Mouse (Mus musculus) T-cell, adult 2 months (primary cell): Measurements from ENCODE around the gene Katna1.
"Not testable (repeated sequence)": the region's sequence is repeated elsewhere in the genome, so short reads cannot be mapped to it uniquely, and the experiment has no call there.

Experiments
- DNase-seq: peaks from one replicate; pipeline ENCODE4 v3.0.0; 2022; ENCODE audit warnings: low spot score

The Katna1 gene

GRCm38 (mm10) chr10:7725751-7726500 is at the start of gene Katna1:
Gene Katna1 (plus strand): TSS chr10:7726000.
- DNase-seq = peak; percentile 96

GRCm38 (mm10) chr10:7680731-7681301 is 45.0 kb upstream of the Katna1 start, which contains the start of the genes Pcmt1 and Lats1:
Gene Pcmt1 (minus strand): TSS chr10:7681136.
Gene Lats1 (plus strand): TSS chr10:7681214.
- DNase-seq = peak; percentile 84

- DNase-seq = peak; percentile 59
Measured at GRCm38 (mm10) chr10:7681343-7682025, 44.3 kb upstream of the Katna1 start.

DNA sequence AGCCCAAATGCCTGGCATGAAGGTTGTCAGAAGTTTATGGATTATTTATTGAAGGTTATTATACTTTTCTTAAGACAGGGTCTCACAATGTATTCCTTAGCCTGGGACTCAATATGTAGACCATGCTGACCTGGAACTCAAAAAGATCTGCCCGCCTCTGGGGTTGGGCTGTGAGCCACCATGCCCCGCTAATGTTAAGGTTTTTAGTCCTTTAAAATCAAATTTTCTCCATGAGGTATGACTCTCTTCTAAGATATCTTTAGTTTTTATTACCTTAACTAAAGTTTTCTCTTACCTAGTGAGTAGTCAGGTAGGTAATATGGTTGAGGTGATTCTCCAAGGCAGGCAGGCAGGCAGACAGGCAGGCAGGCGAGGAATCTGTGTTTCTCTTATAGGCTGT is 43.6 kb upstream of the Katna1 start:
- no peak for DNase-seq

GRCm38 (mm10) chr10:7686902-7687301 is 38.9 kb upstream of the Katna1 start:
- no peak for DNase-seq

- peak; percentile 50 for DNase-seq
Measured at GRCm38 (mm10) chr10:7695286-7695685, 30.5 kb upstream of the Katna1 start.

GRCm38 (mm10) chr10:7700120-7700519 is 25.7 kb upstream of the Katna1 start:
- DNase-seq = no peak

DNA sequence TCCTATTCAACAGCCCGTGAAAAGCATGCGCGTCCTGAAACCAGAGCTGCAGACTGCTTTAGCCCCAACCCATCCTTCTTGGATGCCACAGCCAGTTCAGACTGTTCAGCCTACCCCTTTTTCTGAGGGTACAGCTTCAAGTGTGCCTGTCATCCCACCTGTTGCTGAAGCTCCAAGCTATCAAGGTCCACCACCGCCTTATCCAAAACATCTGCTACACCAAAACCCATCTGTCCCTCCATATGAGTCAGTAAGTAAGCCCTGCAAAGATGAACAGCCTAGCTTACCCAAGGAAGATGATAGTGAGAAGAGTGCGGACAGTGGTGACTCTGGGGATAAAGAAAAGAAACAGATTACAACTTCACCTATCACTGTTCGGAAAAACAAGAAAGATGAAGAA is 23.2 kb upstream of the Katna1 start:
- DNase-seq = no peak

- DNase-seq = no peak
Measured at GRCm38 (mm10) chr10:7710121-7710520, 15.7 kb upstream of the Katna1 start.

- no peak for DNase-seq
Measured at GRCm38 (mm10) chr10:7712506-7712905, 13.3 kb upstream of the Katna1 start.

GRCm38 (mm10) chr10:7715056-7715455 is 10.7 kb upstream of the Katna1 start:
- no peak for DNase-seq

GRCm38 (mm10) chr10:7726501-7726812 is 657 bp downstream of the Katna1 start:
- no peak for DNase-seq

GRCm38 (mm10) chr10:7727011-7727410 is 1.2 kb downstream of the Katna1 start:
- no peak for DNase-seq

DNA sequence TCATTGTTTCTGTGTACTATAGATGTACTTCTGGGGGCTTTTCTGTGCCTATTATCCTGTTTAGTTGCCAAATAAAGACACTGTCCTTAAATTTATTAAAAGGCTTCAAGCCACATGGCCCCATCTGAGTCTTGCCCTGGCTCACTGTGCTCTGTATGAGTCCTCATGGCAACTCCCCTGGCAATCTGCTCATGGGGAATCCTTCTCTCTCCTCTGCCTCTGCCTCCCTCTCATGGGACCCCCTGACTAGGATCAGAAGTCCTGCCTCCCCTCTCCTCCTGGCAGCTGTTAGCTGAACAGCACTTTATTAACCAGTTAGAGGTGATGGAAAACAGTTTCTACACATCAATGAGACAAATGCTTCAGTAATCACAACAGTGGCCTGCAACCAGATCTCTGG is 5.8 kb downstream of the Katna1 start:
- DNase-seq = no peak

DNA sequence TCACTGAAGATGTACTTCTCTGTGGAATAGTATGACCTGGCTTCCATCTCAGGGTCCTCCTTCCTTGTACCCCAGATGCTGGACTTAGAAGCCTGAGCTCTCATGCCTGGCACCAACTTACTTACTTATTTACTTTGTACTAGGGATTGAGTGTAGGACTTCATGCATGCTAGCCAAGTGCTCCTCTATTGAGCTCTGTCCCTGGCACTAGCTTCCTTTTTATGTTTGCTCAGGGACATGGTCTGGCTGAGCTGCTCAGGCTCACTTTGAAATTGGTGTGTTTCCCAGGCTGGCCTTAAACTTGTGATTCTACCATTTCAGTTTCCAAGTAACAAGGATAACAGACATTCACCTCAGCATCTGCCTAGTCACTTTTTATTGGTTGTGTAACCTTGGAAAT is 11.3 kb downstream of the Katna1 start:
- DNase-seq = no peak

- DNase-seq = no peak
Measured at GRCm38 (mm10) chr10:7737914-7738313, 12.1 kb downstream of the Katna1 start.

DNA sequence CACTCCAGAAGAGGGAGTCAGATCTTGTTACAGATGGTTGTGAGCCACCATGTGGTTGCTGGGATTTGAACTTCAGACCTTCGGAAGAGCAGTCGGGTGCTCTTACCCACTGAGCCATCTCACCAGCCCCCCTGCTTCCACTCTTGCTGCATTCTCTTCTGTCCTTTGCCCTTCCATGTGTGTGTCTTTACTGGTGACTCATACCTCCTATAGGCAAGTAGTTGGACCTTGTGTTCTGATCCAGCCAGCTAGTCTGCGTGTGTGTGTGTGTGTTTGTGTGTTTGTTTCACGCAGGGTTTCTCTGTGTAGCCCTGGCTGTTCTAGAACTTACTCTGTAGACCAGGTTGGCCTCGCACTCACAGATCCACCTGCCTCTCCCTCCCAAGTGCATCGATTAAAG is 19.7 kb downstream of the Katna1 start:
- DNase-seq = not testable (repeated sequence)

DNA sequence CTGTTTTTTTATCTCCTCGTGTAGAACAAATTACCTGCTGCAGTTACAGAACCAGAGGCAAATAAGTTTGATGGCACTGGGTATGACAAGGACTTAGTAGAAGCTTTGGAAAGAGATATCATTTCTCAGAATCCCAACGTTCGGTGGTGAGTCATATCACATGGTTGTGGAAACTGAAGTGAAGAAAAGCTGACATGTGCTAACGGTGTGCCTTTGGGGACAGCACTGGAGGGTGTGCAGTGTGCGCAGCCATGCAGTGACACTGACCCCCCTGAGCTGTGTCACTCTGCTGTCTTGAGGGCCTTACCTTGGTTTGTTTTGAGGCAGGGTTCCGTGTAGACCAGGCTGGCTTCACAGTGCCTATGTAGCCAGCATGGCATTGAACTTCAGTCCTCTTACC is 23.0 kb downstream of the Katna1 start:
- no peak for DNase-seq

DNA sequence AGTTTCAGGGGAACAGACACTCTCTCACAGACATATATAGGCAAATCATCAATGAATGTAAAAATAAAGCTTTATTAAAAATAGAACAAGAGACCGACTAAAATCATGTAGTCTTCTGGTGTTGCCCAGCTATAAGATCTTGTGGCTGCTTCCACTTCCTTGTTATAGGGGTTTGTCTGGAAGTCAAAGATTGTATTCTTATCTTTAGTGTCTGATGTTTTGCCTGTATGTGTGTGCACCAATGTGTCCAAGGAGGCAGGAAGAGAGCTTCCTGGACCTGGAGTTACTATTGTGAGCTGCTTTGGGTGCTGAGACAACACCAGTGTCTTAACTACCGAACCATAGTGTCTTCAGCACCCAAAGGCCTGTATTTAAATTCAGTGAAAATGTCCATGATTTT is 31.7 kb downstream of the Katna1 start:
- DNase-seq = no peak

DNA sequence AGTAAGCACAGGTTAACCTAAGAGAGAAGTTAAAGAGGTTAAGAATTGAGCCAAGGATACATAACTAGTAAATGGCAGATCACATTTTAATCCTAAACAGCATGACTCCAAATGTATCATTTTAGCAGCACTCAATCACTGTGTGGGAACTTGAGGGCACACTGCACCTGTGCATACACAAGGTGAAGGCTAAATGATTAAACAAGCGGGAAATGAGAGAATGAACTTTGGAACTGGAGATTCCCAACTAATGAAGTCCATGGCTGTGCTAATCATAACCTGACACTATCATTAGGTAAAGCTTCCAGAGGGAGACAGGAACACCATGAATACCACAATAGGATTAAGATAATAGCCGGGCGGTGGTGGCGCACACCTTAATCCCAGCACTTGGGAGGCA is 46.5 kb downstream of the Katna1 start:
- no peak for DNase-seq

- DNase-seq = no peak
Measured at GRCm38 (mm10) chr10:7772769-7773168, 47.0 kb downstream of the Katna1 start.

- no peak for DNase-seq
Measured at GRCm38 (mm10) chr10:7775421-7775820, 49.6 kb downstream of the Katna1 start.

DNA sequence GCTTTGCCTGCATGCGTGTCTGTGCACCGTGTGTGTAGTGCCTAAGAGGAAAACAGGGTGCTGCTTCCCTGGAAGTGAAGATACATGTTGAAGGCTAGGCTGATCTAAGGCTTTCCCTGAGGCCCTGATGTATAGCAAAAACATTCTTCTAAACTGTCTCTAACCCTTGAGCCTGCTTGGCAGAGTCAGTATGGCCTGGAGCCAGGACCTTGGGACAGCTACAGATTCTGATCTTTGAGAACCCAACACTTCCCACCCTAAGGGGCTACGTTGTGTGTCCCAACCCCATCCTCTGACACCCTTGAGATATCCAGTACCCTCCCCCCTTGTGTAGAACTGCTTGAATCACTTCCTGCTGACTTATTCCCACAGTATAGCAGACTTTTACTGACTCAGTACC is 52.6 kb downstream of the Katna1 start:
- DNase-seq = no peak
